Mouse (Mus musculus): ENCODE measurements around the gene Gemin6. TPM values are rescaled to one million over a fixed set of nuclear protein-coding genes. Genes with fewer than 3 reads are reported as not detected.
A peak's percentile ranks its signal among the peaks of the same experiment; 100 is the strongest.
"Not testable (repeated sequence)": the region's sequence is repeated elsewhere in the genome, so short reads cannot be mapped to it uniquely, and the experiment has no call there.

The Gemin6 gene
- 18.1 and 21.5 TPM in 2 replicates for polyA plus RNA-seq (2015; fragmentation: Nextera tagmentation; extraction: Ambion mirVana)

- no peaks in the 10 kb centered on the region for H3K9me3 ChIP-seq
- under 1% methylated on average over 33 of the region's 33 CpGs for WGBS
- H3K27ac ChIP-seq = peak within 1 kb of the TSS; percentile 72
These were observed at the start of gene Gemin6 for GRCm38 (mm10) chr17:80224326-80225116. Gene Gemin6 (plus strand): TSS chr17:80224441.

DNA sequence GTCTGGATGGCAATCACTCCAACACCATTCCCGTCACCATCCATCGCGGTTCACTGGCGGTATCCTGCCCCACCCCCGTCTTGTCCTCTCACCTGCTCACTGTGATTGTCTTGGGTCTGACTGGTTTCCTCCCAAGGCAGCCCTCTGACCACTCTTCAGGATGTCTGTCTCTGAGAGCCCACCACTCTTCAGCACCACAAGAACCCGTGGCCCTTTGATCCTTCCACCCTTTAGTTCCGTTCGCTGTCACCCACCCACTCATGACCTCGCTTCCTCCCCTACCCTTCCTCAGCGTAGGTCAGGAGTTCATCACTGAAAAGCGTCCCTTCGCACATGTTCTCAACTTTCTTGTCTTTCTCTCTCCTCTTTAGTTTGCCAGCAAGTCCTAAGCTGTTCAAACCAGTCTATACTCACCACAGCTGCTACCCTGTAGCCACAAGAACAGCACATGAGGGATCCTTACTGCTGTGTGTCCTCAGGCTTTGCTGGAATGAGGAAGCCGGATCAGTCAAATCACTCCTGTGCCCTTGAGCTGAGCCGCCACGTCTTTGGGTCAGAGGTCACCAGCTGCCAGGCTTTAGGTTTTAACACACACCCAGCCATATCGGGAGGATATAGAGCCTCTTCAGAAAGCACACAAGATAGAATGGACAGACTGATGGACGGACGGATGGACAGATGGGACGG lies 49.4 kb upstream of the Gemin6 start:
- H3K27ac ChIP-seq = no peak overlapping the region
- H3K4me1 ChIP-seq = no peaks in the 10 kb centered on the region
- no peak overlapping the region for H3K9ac ChIP-seq
- ATAC-seq (replicated peaks) = no peak
- no peaks in the 10 kb centered on the region for H3K27me3 ChIP-seq (replicated peaks)
- no peaks in the 10 kb centered on the region for H3K9me3 ChIP-seq
- no peaks in the 10 kb centered on the region for H3K36me3 ChIP-seq (replicated peaks)
- WGBS = 82% methylated on average over 19 of the region's 19 CpGs
- H3K4me3 ChIP-seq = no peak overlapping the region
- no peak overlapping the region for H3K4me2 ChIP-seq

More at GRCm38 (mm10) chr17:80224326-80225116, at the start of gene Gemin6:
- Histone ChIP-seq H3K36me3 (replicated peaks) (no peaks in the 10 kb centered on the region), H3K9ac (peak within 1 kb of the TSS; percentile 54), H3K4me1 (peaks cover 6% of the 10 kb centered on the region), H3K4me2 (peak within 1 kb of the TSS; percentile 76), H3K4me3 (peak within 1 kb of the TSS; percentile 58), H3K27me3 (replicated peaks) (no peaks in the 10 kb centered on the region)
- peak; percentile 99 for ATAC-seq (replicated peaks)

DNA sequence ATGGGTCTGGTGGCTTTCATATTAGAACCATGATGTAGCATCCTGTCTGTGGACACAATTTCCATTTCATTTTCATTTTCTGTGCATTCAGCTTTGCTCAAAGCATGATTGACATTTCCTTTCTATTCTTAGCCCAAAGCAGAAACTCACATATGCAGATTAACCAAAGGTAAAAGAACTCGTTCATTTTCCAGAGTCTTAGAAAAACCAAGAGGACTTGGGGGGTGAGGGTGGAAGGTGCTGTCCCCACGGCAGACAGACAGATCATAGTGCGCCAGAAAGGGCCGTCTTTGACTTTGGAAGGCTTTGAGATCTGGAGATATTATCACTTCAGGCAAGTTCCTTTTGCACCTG lies 48.9 kb upstream of the Gemin6 start:
- no peaks in the 10 kb centered on the region for H3K4me1 ChIP-seq
- no peaks in the 10 kb centered on the region for H3K9me3 ChIP-seq
- no peaks in the 10 kb centered on the region for H3K36me3 ChIP-seq (replicated peaks)
- WGBS = 61% methylated on average over 4 of the region's 4 CpGs
- H3K27me3 ChIP-seq (replicated peaks) = no peaks in the 10 kb centered on the region
- H3K27ac ChIP-seq = no peak overlapping the region
- no peak for ATAC-seq (replicated peaks)
- no peak overlapping the region for H3K4me3 ChIP-seq
- no peak overlapping the region for H3K9ac ChIP-seq
- H3K4me2 ChIP-seq = no peak overlapping the region

DNA sequence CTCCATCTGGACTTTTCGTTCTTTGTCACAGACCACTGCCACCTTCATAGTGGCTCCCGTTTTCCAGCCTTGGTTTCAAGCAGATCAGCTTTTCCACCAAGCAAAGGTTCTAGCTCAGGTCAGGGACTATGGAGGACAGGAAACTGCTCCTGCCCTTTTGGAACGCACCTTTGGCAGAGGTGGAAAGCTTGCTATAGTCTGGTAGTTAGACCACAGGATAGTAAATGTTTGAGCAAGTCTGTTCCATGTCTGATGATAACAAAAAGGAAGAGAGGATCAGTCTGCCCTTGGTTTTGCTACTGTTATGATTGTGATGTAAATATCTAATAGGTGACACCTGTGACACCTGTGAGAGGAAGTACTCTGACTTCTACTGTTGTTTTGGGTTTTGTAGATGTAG lies 48.3 kb upstream of the Gemin6 start:
- WGBS = 91% methylated on average over 3 of the region's 3 CpGs
- ATAC-seq (replicated peaks) = no peak

GRCm38 (mm10) chr17:80178846-80179245 lies 45.4 kb upstream of the Gemin6 start:
- not testable (repeated sequence) for H3K4me3 ChIP-seq; H3K9me3 ChIP-seq; H3K9ac ChIP-seq; H3K4me2 ChIP-seq; H3K27me3 ChIP-seq (replicated peaks); H3K27ac ChIP-seq; H3K4me1 ChIP-seq; H3K36me3 ChIP-seq (replicated peaks); ATAC-seq (replicated peaks)
- 100% methylated on average over 3 of the region's 3 CpGs for WGBS

More for the DNA sequence above, 48.3 kb upstream of the Gemin6 start:
- Histone ChIP-seq H3K36me3 (replicated peaks) (no peaks in the 10 kb centered on the region), H3K4me1 (no peaks in the 10 kb centered on the region), H3K27ac (no peak overlapping the region), H3K9me3 (no peaks in the 10 kb centered on the region), H3K4me2 (no peak overlapping the region), H3K9ac (no peak overlapping the region), H3K27me3 (replicated peaks) (no peaks in the 10 kb centered on the region), H3K4me3 (no peak overlapping the region)

DNA sequence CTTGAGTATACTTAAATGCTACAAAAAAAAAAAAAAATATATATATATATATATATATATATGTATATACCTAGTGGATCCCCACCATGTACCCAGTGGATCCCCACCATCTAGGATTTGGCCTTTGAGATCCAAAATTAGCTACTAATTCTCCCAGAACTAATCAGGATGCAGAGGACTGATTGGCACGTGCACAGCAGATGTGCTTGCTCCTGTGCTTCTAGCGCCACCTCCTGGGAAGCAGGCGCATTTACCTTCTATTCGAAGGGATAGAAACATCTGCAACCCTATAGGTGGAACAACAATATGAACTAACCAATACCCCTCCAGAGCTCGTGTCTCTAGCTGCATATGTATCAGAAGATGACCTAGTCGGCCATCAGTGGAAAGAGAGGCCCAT lies 44.3 kb upstream of the Gemin6 start:
- no peak overlapping the region for H3K9ac ChIP-seq
- no peaks in the 10 kb centered on the region for H3K27me3 ChIP-seq (replicated peaks)
- no peaks in the 10 kb centered on the region for H3K36me3 ChIP-seq (replicated peaks)
- no peaks in the 10 kb centered on the region for H3K4me1 ChIP-seq
- H3K4me2 ChIP-seq = no peak overlapping the region
- no peak overlapping the region for H3K27ac ChIP-seq
- no peaks in the 10 kb centered on the region for H3K9me3 ChIP-seq
- ATAC-seq (replicated peaks) = peak; percentile 88
- 2% methylated on average over 6 of the region's 6 CpGs for WGBS
- H3K4me3 ChIP-seq = no peak overlapping the region

DNA sequence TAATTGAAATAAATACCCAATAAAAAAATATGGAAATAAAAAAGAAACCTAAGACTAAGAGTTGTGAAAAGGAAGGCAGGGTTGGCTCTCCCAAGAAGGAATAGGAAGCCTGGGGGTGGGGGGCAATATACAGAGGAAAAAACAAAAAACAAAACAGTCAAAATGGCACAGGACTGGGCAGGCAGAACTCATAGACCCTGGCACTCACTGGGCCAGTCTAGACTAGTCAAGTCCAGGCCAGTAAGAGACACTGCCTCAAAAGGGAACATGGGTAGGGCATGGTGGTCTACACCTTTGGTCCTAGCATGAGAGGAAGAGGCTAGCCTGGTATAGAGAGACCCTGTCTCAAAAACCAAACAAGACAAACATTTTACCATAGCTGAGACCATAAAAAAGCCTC lies 43.8 kb upstream of the Gemin6 start:
- Histone ChIP-seq H3K9ac (no peak overlapping the region), H3K27ac (no peak overlapping the region), H3K27me3 (replicated peaks) (no peaks in the 10 kb centered on the region), H3K4me3 (no peak overlapping the region), H3K36me3 (replicated peaks) (no peaks in the 10 kb centered on the region), H3K4me2 (no peak overlapping the region), H3K4me1 (no peaks in the 10 kb centered on the region), H3K9me3 (no peaks in the 10 kb centered on the region)
- ATAC-seq (replicated peaks) = peak; percentile 79

- 86% methylated on average over 10 of the region's 10 CpGs for WGBS
- Histone ChIP-seq H3K4me3 (no peak overlapping the region), H3K27me3 (replicated peaks) (no peaks in the 10 kb centered on the region), H3K9me3 (no peaks in the 10 kb centered on the region), H3K4me2 (no peak overlapping the region), H3K36me3 (replicated peaks) (no peaks in the 10 kb centered on the region), H3K9ac (no peak overlapping the region), H3K4me1 (no peaks in the 10 kb centered on the region), H3K27ac (no peak overlapping the region)
- no peak for ATAC-seq (replicated peaks)
These were observed 40.6 kb upstream of the Gemin6 start for GRCm38 (mm10) chr17:80183615-80184014.

GRCm38 (mm10) chr17:80193075-80193474 lies 31.2 kb upstream of the Gemin6 start:
- no peak overlapping the region for H3K27ac ChIP-seq
- no peaks in the 10 kb centered on the region for H3K4me1 ChIP-seq
- no peak overlapping the region for H3K9ac ChIP-seq
- no peaks in the 10 kb centered on the region for H3K27me3 ChIP-seq (replicated peaks)
- H3K9me3 ChIP-seq = no peaks in the 10 kb centered on the region
- 68% methylated on average over 5 of the region's 5 CpGs for WGBS
- H3K4me2 ChIP-seq = no peak overlapping the region
- peak; percentile 35 for ATAC-seq (replicated peaks)
- peaks cover 13% of the 10 kb centered on the region; the same call in 1 of the 2 replicates for H3K36me3 ChIP-seq (replicated peaks)
- no peak overlapping the region for H3K4me3 ChIP-seq

- ATAC-seq (replicated peaks) = peak; percentile 53; the same call in 1 of the 2 replicates
- Histone ChIP-seq H3K27me3 (replicated peaks) (no peaks in the 10 kb centered on the region), H3K4me2 (no peak overlapping the region), H3K9ac (no peak overlapping the region), H3K4me3 (no peak overlapping the region), H3K27ac (no peak overlapping the region), H3K4me1 (0 out of 2 replicates have a peak, but pooled peaks cover 6% of the 10 kb centered on the region), H3K36me3 (replicated peaks) (peaks cover 43% of the 10 kb centered on the region), H3K9me3 (no peaks in the 10 kb centered on the region)
- 91% methylated on average over 3 of the region's 3 CpGs for WGBS
These were observed 25.0 kb upstream of the Gemin6 start for GRCm38 (mm10) chr17:80199160-80199778.

- H3K36me3 ChIP-seq (replicated peaks) = peaks cover 24% of the 10 kb centered on the region
- H3K9ac ChIP-seq = peak overlapping the region; percentile 90
- 33% methylated on average over 5 of the region's 5 CpGs for WGBS
- no peak for ATAC-seq (replicated peaks)
- H3K4me3 ChIP-seq = peak overlapping the region; percentile 74
- peak overlapping the region; percentile 80 for H3K4me2 ChIP-seq
- peak overlapping the region; percentile 99 for H3K27ac ChIP-seq
- peaks cover 19% of the 10 kb centered on the region for H3K4me1 ChIP-seq
- no peaks in the 10 kb centered on the region for H3K9me3 ChIP-seq
- H3K27me3 ChIP-seq (replicated peaks) = no peaks in the 10 kb centered on the region
These were observed 18.6 kb upstream of the Gemin6 start for GRCm38 (mm10) chr17:80205657-80206056.

GRCm38 (mm10) chr17:80206301-80206670 lies 18.0 kb upstream of the Gemin6 start:
- H3K4me2 ChIP-seq = peak overlapping the region; percentile 80
- peak overlapping the region; percentile 99 for H3K27ac ChIP-seq
- peak overlapping the region; percentile 90 for H3K9ac ChIP-seq
- WGBS = under 1% methylated on average over 36 of the region's 36 CpGs
- H3K36me3 ChIP-seq (replicated peaks) = peaks cover 21% of the 10 kb centered on the region
- peak; percentile 74 for ATAC-seq (replicated peaks)
- H3K4me1 ChIP-seq = peaks cover 19% of the 10 kb centered on the region
- H3K9me3 ChIP-seq = no peaks in the 10 kb centered on the region
- H3K27me3 ChIP-seq (replicated peaks) = no peaks in the 10 kb centered on the region
- H3K4me3 ChIP-seq = peak overlapping the region; percentile 74
